In the genomic region with DNA sequence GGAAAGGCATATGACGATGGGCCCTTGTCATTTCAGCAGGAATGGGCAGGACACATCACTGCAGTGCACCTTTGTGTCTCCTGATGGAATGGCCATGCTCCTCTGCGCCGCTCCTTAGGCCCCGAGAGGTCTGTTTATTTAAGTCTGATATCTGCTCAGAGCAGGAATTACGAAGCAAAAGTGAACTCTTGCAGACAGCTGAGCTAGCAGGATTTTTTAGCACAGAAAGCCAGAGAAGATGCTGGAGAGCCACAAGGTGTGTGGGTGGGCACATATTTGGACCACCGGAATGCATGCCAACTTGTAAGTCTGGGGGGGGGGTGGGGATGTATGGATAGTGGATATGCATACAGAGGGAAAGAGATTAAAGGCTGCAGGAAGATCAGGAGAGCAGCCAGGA, we compare ENCODE assay signal across 23 mouse cellular contexts. TPM values are rescaled to one million over a fixed set of nuclear protein-coding genes. Genes with fewer than 3 reads are reported as not detected.
DNase-seq lines count a peak whose midpoint lies in the region; TF ChIP-seq lines count a peak whose summit lies in the region.
"Had no signal": no experiment of that assay in that cellular context is flagged by ENCODE, and none has a peak within 500 bp of the region (broad histone marks: within the 10 kb centered on the region; RNA-seq: fewer than 3 reads in every experiment).

No protein-coding gene starts in this region.

- no peak for DNase-seq in cerebellum, adult 2 months
- no peak for DNase-seq in cerebellum, postnatal 36 days
- peak; percentile 43 for DNase-seq in layer of hippocampus, adult 9-11 months
- no peak for DNase-seq in layer of hippocampus, adult 11-12 months (ENCODE audit: low spot score)
- peak; percentile 68 for DNase-seq in right cerebral cortex, adult 2 months (ENCODE audit: low spot score in 2 of 2)
- DNase-seq in right cerebral cortex, postnatal 14 days, result no peak
- peak; percentile 77 for DNase-seq in telencephalon, adult 2 months (ENCODE audit: low read depth, low spot score)
- DNase-seq in spleen, postnatal 14 days (ENCODE audit: low spot score in 2 of 2), result no peak
- DNase-seq: adrenal gland, postnatal 10 days; B cell, adult 2 months; cerebellum, adult 11-12 months; cerebellum, adult 9-11 months; embryo, embryonic 11 days; gastrocnemius, postnatal 10 days; heart, adult 2 months had no signal

- H3K4me3 ChIP-seq in cerebellum, adult 2 months (replicated peaks; ENCODE audit: insufficient read depth, low read depth, low read length), result no peak overlapping the region
- H3K4me3 ChIP-seq: embryonic facial prominence, embryonic 15.5 days; erythroblast, embryonic 14.5 days; forebrain, embryonic 10.5 days; heart, adult 2 months; heart, embryonic 12.5 days; hindbrain, embryonic 10.5 days had no signal

- 28% methylated on average over 6 of the region's 6 CpGs for WGBS in cerebellum, adult 2 months

- no peak for TF ChIP-seq POLR2A in cerebellum, adult 2 months (IDR thresholded peaks at IDR 0.05; ENCODE audit: borderline replicate concordance, insufficient read depth, low read length)

- no peak for TF ChIP-seq CTCF in cerebellum, adult 2 months (IDR thresholded peaks at IDR 0.05; ENCODE audit: borderline replicate concordance, insufficient read depth, low read depth, low read length)

- no peaks in the 10 kb centered on the region for H3K27me3 ChIP-seq in cerebellum, adult 2 months (ENCODE audit: control insufficient read depth, insufficient read depth, low read length)
- H3K27me3 ChIP-seq: embryonic facial prominence, embryonic 15.5 days had no signal

- peaks cover 24% of the 10 kb centered on the region for H3K4me1 ChIP-seq in cerebellum, adult 2 months (ENCODE audit: control insufficient read depth, insufficient read depth, low read length)
- H3K4me1 ChIP-seq: embryonic facial prominence, embryonic 15.5 days had no signal

- 0 out of 2 replicates have a peak overlapping the region, but pooled peaks have one; percentile 7 for H3K27ac ChIP-seq in cerebellum, adult 2 months (ENCODE audit: insufficient read depth, low read length)
- H3K27ac ChIP-seq: embryonic facial prominence, embryonic 15.5 days; forebrain, embryonic 10.5 days; heart, adult 2 months; hindbrain, embryonic 10.5 days; hindbrain, embryonic 14.5 days had no signal

RNA-seq across cellular contexts. Expression of gene Tmem178, which starts 13.9 kb away (rescaled TPM):
- polyA plus RNA-seq in cerebellum, adult 2 months (2012; rRNA removed), result 128 and 146 TPM in 2 replicates
- polyA plus RNA-seq: CD4-positive, CD25-positive, alpha-beta regulatory T cell, adult 4 months; erythroblast, embryonic 14.5 days; G1E had no signal

Comparison
In these comparisons a context has a peak if more than half of its experiments do, and no peak if none do; other contexts are left out.
1. DNase-seq: peak in layer of hippocampus, adult 9-11 months (single experiment), right cerebral cortex, adult 2 months (2 of 2) and telencephalon, adult 2 months (single experiment); none in cerebellum, adult 2 months (0 of 2), cerebellum, postnatal 36 days (0 of 2), layer of hippocampus, adult 11-12 months (single experiment), right cerebral cortex, postnatal 14 days (single experiment) and spleen, postnatal 14 days (0 of 2).